Mouse (Mus musculus) midbrain, embryonic 16.5 days (tissue): ENCODE results near the gene Dock10. TPM values are rescaled to one million over a fixed set of nuclear protein-coding genes. Genes with fewer than 3 reads are reported as not detected.
A peak's percentile ranks its signal among the peaks of the same experiment; 100 is the strongest.

Source experiments
- ATAC-seq: fragments of 200-750 bp; cut with Nextera tagmentation; 2 replicates; pipeline ENCODE4 v1.8.0; 2017; ENCODE audit warnings: moderate TSS enrichment
- H3K27ac ChIP-seq: fragments of 300-500 bp; sonication (generic); 2 replicates; pipeline ENCODE4 v1.5.1; 2014; ENCODE audit warnings: mild to moderate bottlenecking, low read length, mixed read lengths
- H3K27me3 ChIP-seq: fragments of 300-500 bp; sonication (generic); 2 replicates; pipeline ENCODE4 v1.6.1; 2014; ENCODE audit warnings: low read depth, low read length, mixed read lengths; ENCODE audit not compliant: control insufficient read depth, insufficient read depth
- H3K36me3 ChIP-seq: fragments of 300-500 bp; sonication (generic); 2 replicates; pipeline ENCODE4 v1.6.1; 2014; ENCODE audit warnings: mild to moderate bottlenecking, low read length, moderate library complexity, mixed read lengths; ENCODE audit not compliant: control insufficient read depth, insufficient read depth
- H3K4me1 ChIP-seq: fragments of 300-500 bp; sonication (generic); 2 replicates; pipeline ENCODE4 v1.6.1; 2014; ENCODE audit warnings: mild to moderate bottlenecking, low read length, mixed read lengths; ENCODE audit not compliant: control insufficient read depth, insufficient read depth
- H3K4me2 ChIP-seq: fragments of 300-500 bp; sonication (generic); 2 replicates; pipeline ENCODE4 v1.6.1; 2014; ENCODE audit warnings: mild to moderate bottlenecking, low read length, mixed read lengths
- H3K4me3 ChIP-seq: fragments of 300-500 bp; sonication (generic); 2 replicates; pipeline ENCODE4 v1.5.1; 2014; ENCODE audit warnings: low read depth, mild to moderate bottlenecking, low read length, moderate library complexity, mixed read lengths
- H3K9ac ChIP-seq: fragments of 300-500 bp; sonication (generic); 2 replicates; pipeline ENCODE4 v1.6.1; 2014; ENCODE audit warnings: low read depth, low read length, mixed read lengths
- H3K9me3 ChIP-seq: fragments of 300-500 bp; sonication (generic); replicated peaks from 2 replicates; pipeline ENCODE4 v1.6.1; 2014; ENCODE audit warnings: mild to moderate bottlenecking, low read length, mixed read lengths; ENCODE audit not compliant: control insufficient read depth, poor library complexity, severe bottlenecking
- WGBS: fragments of 180-500 bp; shearing (Covaris S2); extraction: QIAGEN DNeasy Blood & Tissue Kit; methylation state at CpG from one replicate; pipeline ENCODE4 v1.1.7; 2014; 5-methylcytosine and 5-hydroxymethylcytosine counted together
- polyA plus RNA-seq: library from polyadenylated mRNA; unstranded; fragments of >200 nt; fragmentation: Nextera tagmentation; extraction: Ambion mirVana; gene quantifications from 2 replicates; pipeline ENCODE4 v1.2.1, GENCODE M21; 2015

Gene Dock10
- polyA plus RNA-seq, 1 experiment from 2014 or later = 3.8 TPM

GRCm38 (mm10) chr1:80737812-80738391 is 20.4 kb downstream of the Dock10 start:
- Histone ChIP-seq H3K27me3 (no peaks in the 10 kb centered on the region), H3K27ac (no peak overlapping the region), H3K9me3 (no peaks in the 10 kb centered on the region), H3K4me1 (no peaks in the 10 kb centered on the region), H3K9ac (no peak overlapping the region), H3K4me2 (no peak overlapping the region), H3K4me3 (no peak overlapping the region), H3K36me3 (no peaks in the 10 kb centered on the region)
- no peak for ATAC-seq
- WGBS = 84% methylated on average over 5 of the region's 5 CpGs

- no peak overlapping the region for H3K9ac ChIP-seq
- no peak for ATAC-seq
- H3K27me3 ChIP-seq = no peaks in the 10 kb centered on the region
- H3K4me2 ChIP-seq = no peak overlapping the region
- H3K9me3 ChIP-seq = no peaks in the 10 kb centered on the region
- H3K4me3 ChIP-seq = no peak overlapping the region
- H3K36me3 ChIP-seq = no peaks in the 10 kb centered on the region
- H3K27ac ChIP-seq = no peak overlapping the region
- H3K4me1 ChIP-seq = no peaks in the 10 kb centered on the region
- 77% methylated on average over 5 of the region's 5 CpGs for WGBS
Measured at GRCm38 (mm10) chr1:80730582-80730981, 27.7 kb downstream of the Dock10 start.

DNA sequence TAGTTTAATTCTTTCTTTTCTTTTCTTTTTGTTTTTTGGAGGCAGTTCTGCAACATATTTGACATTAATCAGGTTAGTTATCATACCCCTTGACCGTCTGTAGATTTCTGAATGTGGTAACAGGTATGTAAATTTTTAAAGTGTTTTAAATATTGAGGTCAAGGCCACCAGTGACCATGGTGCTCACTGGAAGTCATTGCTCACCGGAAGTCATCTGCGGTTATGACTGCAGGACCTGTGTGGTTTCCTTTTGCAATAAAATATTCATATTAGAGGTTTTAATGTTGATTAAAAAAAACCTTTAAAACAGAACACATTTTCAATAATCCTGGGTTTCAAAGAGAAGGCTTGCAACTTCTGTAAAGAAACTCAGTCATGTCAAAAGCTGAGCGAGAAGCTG is 28.2 kb downstream of the Dock10 start:
- Histone ChIP-seq H3K36me3 (no peaks in the 10 kb centered on the region), H3K4me1 (no peaks in the 10 kb centered on the region), H3K27me3 (no peaks in the 10 kb centered on the region), H3K4me2 (no peak overlapping the region), H3K27ac (no peak overlapping the region), H3K4me3 (no peak overlapping the region), H3K9ac (no peak overlapping the region), H3K9me3 (no peaks in the 10 kb centered on the region)
- ATAC-seq = no peak
- WGBS = 92% methylated on average over 4 of the region's 4 CpGs

- no peaks in the 10 kb centered on the region for H3K27me3 ChIP-seq
- no peaks in the 10 kb centered on the region for H3K9me3 ChIP-seq
- no peak overlapping the region for H3K4me2 ChIP-seq
- WGBS = 55% methylated on average over 1 of the region's 1 CpGs
- H3K9ac ChIP-seq = no peak overlapping the region
- no peak for ATAC-seq
- no peaks in the 10 kb centered on the region for H3K4me1 ChIP-seq
- no peak overlapping the region for H3K4me3 ChIP-seq
- H3K36me3 ChIP-seq = no peaks in the 10 kb centered on the region
- no peak overlapping the region for H3K27ac ChIP-seq
Measured at GRCm38 (mm10) chr1:80728183-80728582, 30.1 kb downstream of the Dock10 start.

DNA sequence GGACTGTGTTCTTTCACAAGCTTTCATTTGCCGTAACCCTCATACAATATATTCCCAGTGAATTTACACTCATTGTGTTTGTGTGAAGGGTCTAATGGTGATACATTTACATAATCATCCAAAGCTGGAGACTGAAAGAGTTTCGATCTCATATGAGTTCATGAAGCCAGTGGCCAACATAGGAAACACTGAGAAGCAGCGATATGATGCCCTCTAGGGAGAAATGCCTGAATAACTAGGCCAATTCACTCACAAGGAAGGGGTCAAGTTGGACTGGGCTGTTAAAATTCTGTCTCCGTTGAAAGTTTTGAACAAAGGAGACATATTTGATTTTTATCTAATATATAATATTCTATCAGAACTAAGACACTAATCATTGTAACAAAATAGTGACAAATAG is 30.9 kb downstream of the Dock10 start:
- 84% methylated on average over 4 of the region's 4 CpGs for WGBS
- no peaks in the 10 kb centered on the region for H3K4me1 ChIP-seq
- H3K36me3 ChIP-seq = no peaks in the 10 kb centered on the region
- ATAC-seq = no peak
- H3K27ac ChIP-seq = no peak overlapping the region
- H3K9me3 ChIP-seq = no peaks in the 10 kb centered on the region
- H3K4me3 ChIP-seq = no peak overlapping the region
- no peak overlapping the region for H3K4me2 ChIP-seq
- no peak overlapping the region for H3K9ac ChIP-seq
- no peaks in the 10 kb centered on the region for H3K27me3 ChIP-seq

GRCm38 (mm10) chr1:80722647-80723046 is 35.7 kb downstream of the Dock10 start:
- no peak overlapping the region for H3K4me3 ChIP-seq
- no peaks in the 10 kb centered on the region for H3K9me3 ChIP-seq
- 33% methylated on average over 4 of the region's 4 CpGs for WGBS
- H3K9ac ChIP-seq = no peak overlapping the region
- H3K27ac ChIP-seq = no peak overlapping the region
- no peaks in the 10 kb centered on the region for H3K27me3 ChIP-seq
- no peaks in the 10 kb centered on the region for H3K36me3 ChIP-seq
- no peak overlapping the region for H3K4me2 ChIP-seq
- ATAC-seq = no peak
- H3K4me1 ChIP-seq = no peaks in the 10 kb centered on the region

GRCm38 (mm10) chr1:80722001-80722400 is 36.3 kb downstream of the Dock10 start:
- H3K36me3 ChIP-seq = no peaks in the 10 kb centered on the region
- no peaks in the 10 kb centered on the region for H3K4me1 ChIP-seq
- H3K4me2 ChIP-seq = no peak overlapping the region
- H3K27ac ChIP-seq = no peak overlapping the region
- H3K9me3 ChIP-seq = no peaks in the 10 kb centered on the region
- H3K9ac ChIP-seq = no peak overlapping the region
- H3K4me3 ChIP-seq = no peak overlapping the region
- H3K27me3 ChIP-seq = no peaks in the 10 kb centered on the region
- WGBS = 87% methylated on average over 1 of the region's 1 CpGs
- ATAC-seq = no peak

GRCm38 (mm10) chr1:80721181-80721580 is 37.1 kb downstream of the Dock10 start:
- H3K27ac ChIP-seq = no peak overlapping the region
- no peak overlapping the region for H3K4me2 ChIP-seq
- no peaks in the 10 kb centered on the region for H3K36me3 ChIP-seq
- H3K9ac ChIP-seq = no peak overlapping the region
- WGBS = 76% methylated on average over 2 of the region's 2 CpGs
- no peaks in the 10 kb centered on the region for H3K4me1 ChIP-seq
- H3K4me3 ChIP-seq = no peak overlapping the region
- H3K9me3 ChIP-seq = no peaks in the 10 kb centered on the region
- H3K27me3 ChIP-seq = no peaks in the 10 kb centered on the region
- peak; percentile 56; the same call in 1 of the 2 replicates for ATAC-seq

DNA sequence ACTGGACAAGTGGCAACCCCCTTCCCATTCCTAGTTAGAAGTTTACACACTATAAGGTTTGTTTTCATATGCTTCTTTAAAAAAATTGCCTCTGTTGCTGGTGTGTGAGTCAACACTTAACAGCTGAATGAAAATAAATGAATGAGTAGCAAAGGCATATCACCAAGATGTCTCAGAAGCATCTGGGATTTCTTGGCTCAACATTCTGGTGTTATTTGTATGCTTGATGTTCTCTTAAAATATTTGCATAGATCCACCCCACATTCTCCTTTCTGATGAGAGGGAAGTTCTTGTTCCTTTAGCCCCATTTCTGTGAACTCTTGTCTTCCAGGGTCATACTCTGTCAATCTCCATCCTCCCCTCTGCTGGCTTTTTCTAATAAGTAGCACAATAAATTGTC is 38.2 kb downstream of the Dock10 start:
- no peak overlapping the region for H3K4me2 ChIP-seq
- H3K9ac ChIP-seq = no peak overlapping the region
- H3K27ac ChIP-seq = no peak overlapping the region
- no peak for ATAC-seq
- no peaks in the 10 kb centered on the region for H3K27me3 ChIP-seq
- H3K4me3 ChIP-seq = no peak overlapping the region
- H3K4me1 ChIP-seq = no peaks in the 10 kb centered on the region
- H3K36me3 ChIP-seq = no peaks in the 10 kb centered on the region
- H3K9me3 ChIP-seq = no peaks in the 10 kb centered on the region
